Mouse (Mus musculus) gonadal fat pad, adult 2 months (tissue): ENCODE data around the gene Hist1h2ba. TPM values are rescaled to one million over a fixed set of nuclear protein-coding genes. Genes with fewer than 3 reads are reported as not detected.

Source experiments
- DNase-seq: peaks from one replicate; pipeline ENCODE4 v3.0.0-alpha.2; 2012; ENCODE audit warnings: low read depth
- polyA plus RNA-seq: library from polyadenylated mRNA; depleted of rRNA; stranded (reverse); fragments of >200 nt; gene quantifications from 2 replicates; pipeline ENCODE4 v1.2.3, GENCODE M21; 2012; rRNA removed

Hist1h2ba gene
- polyA plus RNA-seq, 1 experiment = not detected

- no peak for DNase-seq
Measured at GRCm38 (mm10) chr13:23906906-23907305, 27.1 kb downstream of the Hist1h2ba start.

GRCm38 (mm10) chr13:23898242-23898641 is 35.7 kb downstream of the Hist1h2ba start:
- no peak for DNase-seq

DNA sequence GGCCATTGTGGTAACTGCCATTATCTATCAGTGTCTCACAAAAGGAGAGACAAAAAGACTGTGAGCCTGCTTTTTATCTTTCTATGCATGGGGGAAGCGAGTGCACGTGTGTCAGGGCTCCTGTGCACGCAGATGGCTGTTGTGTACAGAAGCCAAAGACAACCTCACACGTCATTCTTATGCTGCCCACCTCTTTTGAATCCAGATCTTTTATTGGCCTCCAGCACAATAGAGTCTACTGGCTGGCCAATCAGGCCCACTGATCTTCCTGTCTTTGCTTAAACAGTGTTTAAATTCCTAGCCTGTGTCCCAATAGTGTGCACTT is 40.7 kb downstream of the Hist1h2ba start:
- no peak for DNase-seq

GRCm38 (mm10) chr13:23892592-23893268 is 41.2 kb downstream of the Hist1h2ba start:
- no peak for DNase-seq

DNA sequence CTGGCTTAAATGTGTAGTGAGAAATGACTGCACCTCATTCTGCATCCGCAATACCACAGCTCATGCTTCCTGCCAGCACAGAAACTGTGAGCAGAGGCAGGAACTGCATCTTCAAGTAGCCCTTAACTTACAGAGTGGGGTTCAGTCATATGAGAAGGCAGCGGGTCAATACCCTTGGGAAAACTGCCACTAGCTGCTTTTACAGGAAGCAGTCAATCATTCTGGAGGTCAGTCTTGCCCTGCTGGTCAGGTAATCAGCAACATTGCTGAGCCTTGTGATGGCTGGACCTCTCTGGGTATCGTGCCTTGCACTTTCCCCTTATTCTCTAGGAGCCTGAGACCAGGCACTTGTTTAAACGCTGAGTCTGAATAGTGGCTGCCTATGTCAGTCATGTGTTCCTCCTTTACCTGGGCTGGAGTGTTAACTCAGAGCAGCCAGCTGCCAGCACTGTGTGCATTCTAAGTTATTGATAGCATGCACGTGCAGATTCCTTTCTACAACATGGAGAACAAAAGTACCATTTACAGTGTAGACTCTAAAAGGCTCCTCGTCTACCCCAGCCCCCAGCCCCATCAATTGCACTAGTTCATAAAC is 44.8 kb downstream of the Hist1h2ba start:
- DNase-seq = no peak

GRCm38 (mm10) chr13:23887026-23887725 is 46.8 kb downstream of the Hist1h2ba start:
- DNase-seq = no peak

GRCm38 (mm10) chr13:23885540-23885939 is 48.4 kb downstream of the Hist1h2ba start:
- DNase-seq = no peak

Other genes starting within 250 kb of the Hist1h2ba start
- gene Hist1h2bc, start 250.0 kb downstream of the Hist1h2ba start, polyA plus RNA-seq = 245 and 281 TPM in 2 replicates
- not detected in 2 replicates for gene Hist1h1t, start 238.3 kb downstream of the Hist1h2ba start, polyA plus RNA-seq
- gene Hist1h4c, start 235.7 kb downstream of the Hist1h2ba start, polyA plus RNA-seq = 3.9 and 6.4 TPM in 2 replicates
- 21.7 and 43.9 TPM in 2 replicates for gene Hfe, start 223.3 kb downstream of the Hist1h2ba start, polyA plus RNA-seq
- 70.6 and 72.3 TPM in 2 replicates for gene Hist1h1c, start 195.3 kb downstream of the Hist1h2ba start, polyA plus RNA-seq
- gene Hist1h3c, start 188.6 kb downstream of the Hist1h2ba start, polyA plus RNA-seq = 2.4 and 3.3 TPM in 2 replicates
- 2.2 and 5.9 TPM in 2 replicates for gene Hist1h2bb, start 187.4 kb downstream of the Hist1h2ba start, polyA plus RNA-seq
- 0.61 and 2.9 TPM in 2 replicates for gene Hist1h2ab, start 183.0 kb downstream of the Hist1h2ba start, polyA plus RNA-seq
- 1.4 and 3.1 TPM in 2 replicates for gene Hist1h3b, start 181.9 kb downstream of the Hist1h2ba start, polyA plus RNA-seq
- 0.82 and 3.9 TPM in 2 replicates for gene Hist1h4b, start 177.1 kb downstream of the Hist1h2ba start, polyA plus RNA-seq
- 5.8 and 9.3 TPM in 2 replicates for gene Hist1h4a, start 172.9 kb downstream of the Hist1h2ba start, polyA plus RNA-seq
- gene Hist1h3a, start 171.8 kb downstream of the Hist1h2ba start, polyA plus RNA-seq = 2.8 and 4.3 TPM in 2 replicates
- gene Hist1h1a, start 170.5 kb downstream of the Hist1h2ba start, polyA plus RNA-seq = not detected in 2 replicates
- 0.10 and 0.16 TPM in 2 replicates for gene Trim38, start 164.2 kb downstream of the Hist1h2ba start, polyA plus RNA-seq
- 0.04 TPM in 1 of 2 replicates, not detected in the other for gene Slc17a2, start 127.2 kb downstream of the Hist1h2ba start, polyA plus RNA-seq
- gene Slc17a3, start 94.7 kb downstream of the Hist1h2ba start, polyA plus RNA-seq = 0.06 TPM in 1 of 2 replicates, not detected in the other
- gene Slc17a1, start 66.4 kb downstream of the Hist1h2ba start, polyA plus RNA-seq = 0.05 TPM in 1 of 2 replicates, not detected in the other
- 0.08 and 0.10 TPM in 2 replicates for gene Slc17a4, start 19.1 kb downstream of the Hist1h2ba start, polyA plus RNA-seq
- not detected in 2 replicates for gene Hist1h2aa, start 306 bp upstream of the Hist1h2ba start, polyA plus RNA-seq
- gene Scgn, start 57.1 kb upstream of the Hist1h2ba start, polyA plus RNA-seq = not detected in 2 replicates